Mouse (Mus musculus): Measurements from ENCODE around the gene Smok2a. TPM values are rescaled to one million over a fixed set of nuclear protein-coding genes. Genes with fewer than 3 reads are reported as not detected.
"Not testable (repeated sequence)": the region's sequence is repeated elsewhere in the genome, so short reads cannot be mapped to it uniquely, and the experiment has no call there.

Smok2a gene
- total RNA-seq (2014; fragmentation: Nextera tagmentation) = not detected in 2 replicates
- total RNA-seq (2017) = not detected in 2 replicates

- no peak for ATAC-seq (replicated peaks; ENCODE audit: low FRiP score, low TSS enrichment, poor library complexity, severe bottlenecking)
These were observed at the start of gene Smok2a for GRCm38 (mm10) chr17:13220888-13221287. Smok2a (plus strand) TSS chr17:13221188.

DNA sequence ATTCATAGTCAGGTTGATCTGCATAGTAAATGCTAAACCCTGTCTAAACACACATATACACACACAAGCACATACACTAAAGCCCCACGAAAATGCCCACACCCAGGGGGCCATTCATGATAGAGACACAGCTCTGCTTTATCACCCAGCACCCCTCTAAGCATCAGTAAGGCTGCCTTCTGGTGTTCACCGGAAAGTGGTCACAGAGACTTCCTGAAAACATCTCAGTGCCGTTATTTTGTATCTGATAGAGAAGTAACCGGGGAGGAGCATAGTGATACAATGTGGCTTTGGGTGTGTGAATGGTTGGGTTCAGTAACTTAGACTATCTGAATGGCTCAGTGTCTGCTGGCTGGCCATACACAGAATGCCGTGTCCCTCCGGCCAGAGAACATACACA lies 47.4 kb upstream of the Smok2a start:
- peak; percentile 69 for ATAC-seq (replicated peaks; ENCODE audit: low FRiP score, low TSS enrichment, poor library complexity, severe bottlenecking)

GRCm38 (mm10) chr17:13174029-13174428 lies 47.0 kb upstream of the Smok2a start:
- ATAC-seq (replicated peaks; ENCODE audit: low FRiP score, low TSS enrichment, poor library complexity, severe bottlenecking) = peak; percentile 52

DNA sequence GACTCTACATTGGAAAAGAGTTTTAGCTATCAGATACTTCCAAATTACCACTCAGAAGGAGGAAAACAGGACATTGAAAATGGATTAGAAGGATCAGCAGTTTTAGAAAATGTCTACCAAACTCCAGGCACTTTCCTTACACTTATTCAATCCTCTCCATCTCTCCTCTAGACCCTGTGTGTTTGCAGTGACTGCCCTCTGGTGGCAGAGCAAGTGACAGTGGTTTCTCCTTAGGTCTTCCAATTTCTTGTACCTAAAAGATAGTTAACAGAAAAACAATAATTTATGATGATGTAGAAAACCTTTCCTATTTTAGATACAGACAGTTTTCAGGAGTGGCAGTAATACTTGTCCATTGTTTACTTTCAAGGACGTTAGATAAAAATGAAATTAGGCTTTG lies 45.4 kb upstream of the Smok2a start:
- peak; percentile 74; the same call in 1 of the 2 replicates for ATAC-seq (replicated peaks; ENCODE audit: low FRiP score, low TSS enrichment, poor library complexity, severe bottlenecking)

GRCm38 (mm10) chr17:13177796-13178195 lies 43.2 kb upstream of the Smok2a start:
- not testable (repeated sequence) for ATAC-seq (replicated peaks; ENCODE audit: low FRiP score, low TSS enrichment, poor library complexity, severe bottlenecking)

DNA sequence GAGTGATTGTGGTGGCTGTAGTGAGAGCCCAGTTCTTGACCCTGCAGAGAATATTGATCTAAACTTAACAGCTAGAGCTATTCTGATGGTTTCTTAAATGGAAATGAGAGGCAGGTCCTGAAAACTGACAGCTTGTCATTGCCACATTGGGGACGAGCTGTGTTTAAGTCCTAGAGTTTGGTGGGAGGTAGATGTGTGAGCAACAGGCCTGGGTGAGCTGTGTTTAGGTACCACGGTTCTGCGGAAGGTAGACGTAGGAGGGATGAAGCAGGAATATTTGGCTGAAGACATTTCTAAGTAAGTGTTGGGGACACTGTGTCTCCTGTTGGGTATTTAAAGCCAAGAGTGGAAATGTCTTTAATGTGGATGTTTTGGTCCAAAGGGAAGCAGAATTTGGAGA lies 42.0 kb upstream of the Smok2a start:
- not testable (repeated sequence) for ATAC-seq (replicated peaks; ENCODE audit: low FRiP score, low TSS enrichment, poor library complexity, severe bottlenecking)

DNA sequence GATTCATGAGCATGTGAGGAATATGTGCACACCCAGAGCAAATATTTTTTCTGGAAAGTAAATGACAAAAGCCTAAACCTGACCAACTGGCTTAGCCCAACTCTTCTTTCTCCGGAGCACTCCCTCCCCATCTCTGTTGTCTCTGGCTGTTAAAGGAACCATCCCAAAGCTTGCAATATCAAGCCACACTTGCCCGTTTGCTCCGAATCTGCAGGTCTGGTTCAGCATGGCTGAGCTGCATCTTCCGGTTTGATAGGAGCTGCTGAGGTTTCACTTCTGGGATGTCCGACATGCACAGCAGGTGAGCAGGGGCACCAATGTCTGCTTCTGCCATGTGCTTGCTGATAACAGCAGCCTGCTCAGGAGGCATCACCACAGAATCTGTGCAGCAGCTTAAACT lies 40.5 kb upstream of the Smok2a start:
- ATAC-seq (replicated peaks; ENCODE audit: low FRiP score, low TSS enrichment, poor library complexity, severe bottlenecking) = not testable (repeated sequence)

- ATAC-seq (replicated peaks; ENCODE audit: low FRiP score, low TSS enrichment, poor library complexity, severe bottlenecking) = not testable (repeated sequence)
These were observed 38.3 kb upstream of the Smok2a start for GRCm38 (mm10) chr17:13182712-13183111.

- ATAC-seq (replicated peaks; ENCODE audit: low FRiP score, low TSS enrichment, poor library complexity, severe bottlenecking) = not testable (repeated sequence)
These were observed 36.5 kb upstream of the Smok2a start for GRCm38 (mm10) chr17:13184514-13184913.

GRCm38 (mm10) chr17:13186541-13186940 lies 34.4 kb upstream of the Smok2a start:
- ATAC-seq (replicated peaks; ENCODE audit: low FRiP score, low TSS enrichment, poor library complexity, severe bottlenecking) = not testable (repeated sequence)

DNA sequence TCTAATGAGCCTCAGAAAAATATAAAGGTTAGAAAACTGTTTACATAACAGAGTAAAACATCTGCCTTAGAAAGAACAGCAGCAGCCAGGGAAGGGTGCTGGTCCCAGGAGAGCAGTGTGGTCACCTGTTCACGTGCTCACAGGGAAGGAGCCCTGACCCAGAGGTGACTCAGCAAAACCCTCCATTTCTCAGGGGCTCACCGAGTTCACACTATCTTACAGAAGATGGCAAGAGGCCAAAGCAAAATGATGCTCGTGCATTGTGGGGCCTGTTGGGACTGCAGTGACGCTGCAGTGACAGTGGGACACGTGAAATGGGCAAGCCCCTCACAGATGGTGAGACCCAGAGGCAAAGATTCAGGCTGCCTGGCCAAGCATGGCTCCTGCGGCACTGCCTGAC lies 33.4 kb upstream of the Smok2a start:
- not testable (repeated sequence) for ATAC-seq (replicated peaks; ENCODE audit: low FRiP score, low TSS enrichment, poor library complexity, severe bottlenecking)

- not testable (repeated sequence) for ATAC-seq (replicated peaks; ENCODE audit: low FRiP score, low TSS enrichment, poor library complexity, severe bottlenecking)
These were observed 32.1 kb upstream of the Smok2a start for GRCm38 (mm10) chr17:13188846-13189245.

DNA sequence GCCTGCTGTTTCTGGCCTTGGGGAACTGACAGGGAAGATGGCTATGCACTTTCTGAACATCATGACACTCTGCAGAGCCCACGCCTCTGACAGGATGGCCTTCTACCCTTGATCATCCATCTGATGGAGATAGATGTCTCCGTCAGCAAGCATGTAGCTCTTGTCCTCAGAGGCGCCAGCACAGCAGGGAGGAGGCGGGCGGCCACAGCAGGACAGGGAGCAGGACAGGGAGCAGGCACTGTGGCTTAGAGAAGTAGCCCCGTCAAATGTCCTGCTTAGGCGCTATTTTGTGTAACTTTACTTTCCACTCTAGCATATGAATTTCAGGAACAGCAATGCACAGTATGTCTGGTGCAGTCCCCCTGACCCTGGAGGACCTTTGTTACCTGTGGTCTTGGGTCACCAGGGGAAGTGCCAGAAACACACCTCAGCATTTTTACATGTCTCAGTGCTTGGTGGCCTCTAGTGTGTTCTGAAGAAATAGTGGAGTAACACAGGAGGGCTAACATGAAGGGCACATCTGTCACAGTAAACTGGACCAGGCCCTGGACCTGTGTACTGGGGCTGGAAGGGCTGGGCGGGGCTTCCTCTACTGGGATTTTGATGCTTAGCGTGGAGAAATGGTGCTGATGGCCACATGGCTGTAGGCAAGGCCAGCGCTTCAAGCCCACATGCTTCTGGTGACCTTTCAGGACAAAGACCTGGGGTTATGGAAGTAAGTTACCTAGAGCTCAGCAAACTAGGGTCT lies 30.0 kb upstream of the Smok2a start:
- not testable (repeated sequence) for ATAC-seq (replicated peaks; ENCODE audit: low FRiP score, low TSS enrichment, poor library complexity, severe bottlenecking)

DNA sequence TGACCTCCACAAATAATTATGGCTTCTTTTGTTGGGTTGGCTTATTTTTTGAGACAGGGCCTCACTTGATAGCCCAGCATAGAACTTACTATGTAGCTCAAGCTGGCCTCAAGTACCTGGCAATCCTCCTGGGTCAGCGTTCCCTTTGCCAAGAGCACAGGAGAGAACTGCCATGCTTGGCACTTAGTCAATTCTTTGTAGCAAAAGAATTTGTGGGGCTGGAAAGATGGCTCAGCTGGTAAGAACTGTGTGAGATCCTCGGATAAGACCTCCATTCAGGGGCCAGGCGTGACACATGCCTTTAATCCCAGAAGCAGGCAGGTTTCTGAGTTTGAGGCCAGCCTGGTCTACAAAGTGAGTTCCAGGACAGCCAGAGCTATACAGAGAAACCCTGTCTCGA lies 24.5 kb upstream of the Smok2a start:
- not testable (repeated sequence) for ATAC-seq (replicated peaks; ENCODE audit: low FRiP score, low TSS enrichment, poor library complexity, severe bottlenecking)

- not testable (repeated sequence) for ATAC-seq (replicated peaks; ENCODE audit: low FRiP score, low TSS enrichment, poor library complexity, severe bottlenecking)
These were observed 22.2 kb upstream of the Smok2a start for GRCm38 (mm10) chr17:13198812-13199211.

GRCm38 (mm10) chr17:13199880-13200409 lies 21.0 kb upstream of the Smok2a start:
- ATAC-seq (replicated peaks; ENCODE audit: low FRiP score, low TSS enrichment, poor library complexity, severe bottlenecking) = not testable (repeated sequence)

- ATAC-seq (replicated peaks; ENCODE audit: low FRiP score, low TSS enrichment, poor library complexity, severe bottlenecking) = not testable (repeated sequence)
These were observed 19.4 kb upstream of the Smok2a start for GRCm38 (mm10) chr17:13201551-13201950.

- ATAC-seq (replicated peaks; ENCODE audit: low FRiP score, low TSS enrichment, poor library complexity, severe bottlenecking) = not testable (repeated sequence)
These were observed 18.4 kb upstream of the Smok2a start for GRCm38 (mm10) chr17:13202453-13203107.

GRCm38 (mm10) chr17:13205247-13205646 lies 15.7 kb upstream of the Smok2a start:
- ATAC-seq (replicated peaks; ENCODE audit: low FRiP score, low TSS enrichment, poor library complexity, severe bottlenecking) = not testable (repeated sequence)

DNA sequence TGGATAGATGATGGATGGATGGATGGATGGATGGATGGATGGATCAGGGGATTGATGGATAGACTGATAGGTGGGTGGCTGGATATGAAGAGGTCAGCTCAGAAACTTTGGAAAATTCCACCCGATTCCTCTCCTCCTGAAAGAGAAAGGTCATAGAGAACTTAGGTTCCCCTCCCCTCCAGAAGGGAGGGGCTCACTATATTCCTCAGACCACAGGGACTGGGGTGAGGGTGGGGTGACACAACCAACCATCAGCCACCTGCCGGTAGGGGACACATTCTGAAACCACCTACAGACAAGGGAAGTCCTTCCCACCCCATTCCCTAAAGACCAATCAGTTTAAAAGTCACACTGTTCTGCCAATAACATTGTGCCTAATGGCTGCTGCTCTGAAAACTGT lies 14.5 kb upstream of the Smok2a start:
- ATAC-seq (replicated peaks; ENCODE audit: low FRiP score, low TSS enrichment, poor library complexity, severe bottlenecking) = no peak

All from megakaryocyte-erythroid progenitor cell, adult 5-6 weeks (primary cell).